Mouse (Mus musculus): ENCODE measurements at regions not wholly inside any gene's neighbourhood (a gene's known extent, or its start where the extent isn't known, plus 50 kb on each side); places are given as distances from the start of the nearest gene placed in this dataset.

- H3K9ac ChIP-seq (ENCODE audit: control insufficient read depth, low read depth, low read length, poor library complexity, severe bottlenecking) = no peak overlapping the region
- no peaks in the 10 kb centered on the region for H3K79me2 ChIP-seq (ENCODE audit: control insufficient read depth, insufficient read depth, low read length, poor library complexity)
- no peaks in the 10 kb centered on the region for H3K4me1 ChIP-seq (ENCODE audit: control insufficient read depth in 1 of 2, insufficient read depth in 2 of 2, low read length in 2 of 2)
- no peak overlapping the region for H3K27ac ChIP-seq (ENCODE audit: control insufficient read depth, low read depth, low read length)
- H3K4me3 ChIP-seq (ENCODE audit: control insufficient read depth in 1 of 2, insufficient read depth in 1 of 2, low read depth in 2 of 2, low read length in 2 of 2) = no peak overlapping the region
- no peaks in the 10 kb centered on the region for H3K27me3 ChIP-seq (ENCODE audit: control insufficient read depth in 1 of 2, insufficient read depth in 2 of 2, low read length in 2 of 2)
- DNase-seq (ENCODE audit: low read depth, low spot score) = peak; percentile 12
- no peaks in the 10 kb centered on the region for H3K9me3 ChIP-seq (replicated peaks; ENCODE audit: insufficient read depth, low read length)
- TF ChIP-seq UBTF (IDR thresholded peaks at IDR 0.05; ENCODE audit: borderline replicate concordance, insufficient read depth, low read depth, low read length) (no peak), SIN3A (IDR thresholded peaks at IDR 0.05; ENCODE audit: low read length) (no peak), HCFC1 (IDR thresholded peaks at IDR 0.05; ENCODE audit: low read depth, low read length) (no peak), ZMIZ1 (IDR thresholded peaks at IDR 0.05; ENCODE audit: low read depth, low read length) (no peak), KAT2A (conservative IDR thresholded peaks at IDR 0.05; ENCODE audit: low read depth, low read length) (no peak), ZC3H11A (IDR thresholded peaks at IDR 0.05; ENCODE audit: low read depth, low read length) (no peak), CHD2 (IDR thresholded peaks at IDR 0.05; ENCODE audit: low read length) (no peak), NRF1 (IDR thresholded peaks at IDR 0.05; ENCODE audit: insufficient read depth, low read depth, low read length, poor library complexity, severe bottlenecking) (no peak), ETS1 (IDR thresholded peaks at IDR 0.05; ENCODE audit: low read depth, low read length) (no peak)
- H3K36me3 ChIP-seq (ENCODE audit: control insufficient read depth in 1 of 2, insufficient read depth in 2 of 2, low read length in 2 of 2) = no peaks in the 10 kb centered on the region
Observed at GRCm38 (mm10) chr3:37845313-37846023, 121.2 kb upstream of the Gm5148 start.

GRCm38 (mm10) chr3:37844731-37845312 lies 120.5 kb upstream of the Gm5148 start:
- Histone ChIP-seq H3K36me3 (ENCODE audit: control insufficient read depth in 1 of 2, insufficient read depth in 2 of 2, low read length in 2 of 2) (no peaks in the 10 kb centered on the region), H3K27ac (ENCODE audit: control insufficient read depth, low read depth, low read length) (no peak overlapping the region), H3K9me3 (replicated peaks; ENCODE audit: insufficient read depth, low read length) (no peaks in the 10 kb centered on the region), H3K4me1 (ENCODE audit: control insufficient read depth in 1 of 2, insufficient read depth in 2 of 2, low read length in 2 of 2) (no peaks in the 10 kb centered on the region), H3K79me2 (ENCODE audit: control insufficient read depth, insufficient read depth, low read length, poor library complexity) (no peaks in the 10 kb centered on the region), H3K4me3 (ENCODE audit: control insufficient read depth in 1 of 2, insufficient read depth in 1 of 2, low read depth in 2 of 2, low read length in 2 of 2) (no peak overlapping the region), H3K9ac (ENCODE audit: control insufficient read depth, low read depth, low read length, poor library complexity, severe bottlenecking) (no peak overlapping the region), H3K27me3 (ENCODE audit: control insufficient read depth in 1 of 2, insufficient read depth in 2 of 2, low read length in 2 of 2) (no peaks in the 10 kb centered on the region)
- TF ChIP-seq HCFC1 (IDR thresholded peaks at IDR 0.05; ENCODE audit: low read depth, low read length) = no peak
- no peak for DNase-seq (ENCODE audit: low read depth, low spot score)

- Histone ChIP-seq H3K9ac (ENCODE audit: control insufficient read depth, low read depth, low read length, poor library complexity, severe bottlenecking) (no peak overlapping the region), H3K27me3 (ENCODE audit: control insufficient read depth in 1 of 2, insufficient read depth in 2 of 2, low read length in 2 of 2) (no peaks in the 10 kb centered on the region), H3K9me3 (replicated peaks; ENCODE audit: insufficient read depth, low read length) (no peaks in the 10 kb centered on the region), H3K36me3 (ENCODE audit: control insufficient read depth in 1 of 2, insufficient read depth in 2 of 2, low read length in 2 of 2) (no peaks in the 10 kb centered on the region), H3K27ac (ENCODE audit: control insufficient read depth, low read depth, low read length) (no peak overlapping the region), H3K79me2 (ENCODE audit: control insufficient read depth, insufficient read depth, low read length, poor library complexity) (no peaks in the 10 kb centered on the region), H3K4me3 (ENCODE audit: control insufficient read depth in 1 of 2, insufficient read depth in 1 of 2, low read depth in 2 of 2, low read length in 2 of 2) (no peak overlapping the region), H3K4me1 (ENCODE audit: control insufficient read depth in 1 of 2, insufficient read depth in 2 of 2, low read length in 2 of 2) (no peaks in the 10 kb centered on the region)
- TF ChIP-seq TAL1 (IDR thresholded peaks at IDR 0.05; ENCODE audit: low read length) (no peak), USF1 (IDR thresholded peaks at IDR 0.05; ENCODE audit: low read depth, low read length) (no peak), RCOR1 (IDR thresholded peaks at IDR 0.05; ENCODE audit: low read depth, low read length) (no peak), KAT2A (conservative IDR thresholded peaks at IDR 0.05; ENCODE audit: low read depth, low read length) (no peak)
- no peak for DNase-seq (ENCODE audit: low read depth, low spot score)
Observed at GRCm38 (mm10) chr3:37842289-37842688, 118.0 kb upstream of the Gm5148 start.
